Mouse (Mus musculus): ENCODE measurements around the gene Kcnc2. TPM values are rescaled to one million over a fixed set of nuclear protein-coding genes. Genes with fewer than 3 reads are reported as not detected.
"Not testable (repeated sequence)": the region's sequence is repeated elsewhere in the genome, so short reads cannot be mapped to it uniquely, and the experiment has no call there.

Gene Kcnc2
- polyA plus RNA-seq (2015; fragmentation: Nextera tagmentation; extraction: Ambion mirVana), result 1.9 and 2.3 TPM in 2 replicates

- 2% methylated on average over 20 of the region's 20 CpGs for WGBS
- Histone ChIP-seq H3K36me3 (ENCODE audit: poor library complexity, severe bottlenecking) (no peaks in the 10 kb centered on the region), H3K27ac (no peak within 1 kb of the TSS), H3K4me1 (peaks cover 19% of the 10 kb centered on the region), H3K4me3 (peak within 1 kb of the TSS; percentile 57), H3K4me2 (peak within 1 kb of the TSS; percentile 96), H3K27me3 (peaks cover 42% of the 10 kb centered on the region), H3K9me3 (replicated peaks) (no peaks in the 10 kb centered on the region), H3K9ac (peak within 1 kb of the TSS; percentile 74)
- peak; percentile 46 for ATAC-seq
Observed at GRCm38 (mm10) chr10:112270887-112271802, at the start of gene Kcnc2. Kcnc2 (plus strand) TSS chr10:112271121.

- no peaks in the 10 kb centered on the region for H3K36me3 ChIP-seq (ENCODE audit: poor library complexity, severe bottlenecking)
- H3K4me1 ChIP-seq, result no peaks in the 10 kb centered on the region
- no peaks in the 10 kb centered on the region for H3K9me3 ChIP-seq (replicated peaks)
- no peak overlapping the region for H3K9ac ChIP-seq
- no peak overlapping the region for H3K27ac ChIP-seq
- no peaks in the 10 kb centered on the region for H3K27me3 ChIP-seq
- H3K4me2 ChIP-seq, result no peak overlapping the region
- no peak overlapping the region for H3K4me3 ChIP-seq
- no peak for ATAC-seq
- WGBS, result 57% methylated on average over 1 of the region's 1 CpGs
Observed at GRCm38 (mm10) chr10:112227073-112227472, 43.8 kb upstream of the Kcnc2 start.

GRCm38 (mm10) chr10:112229091-112229843 lies 41.7 kb upstream of the Kcnc2 start:
- WGBS, result 33% methylated on average over 6 of the region's 6 CpGs
- not testable (repeated sequence) for H3K27me3 ChIP-seq

GRCm38 (mm10) chr10:112232733-112233132 lies 38.2 kb upstream of the Kcnc2 start:
- H3K4me2 ChIP-seq, result not testable (repeated sequence)

More at GRCm38 (mm10) chr10:112229091-112229843, 41.7 kb upstream of the Kcnc2 start:
- H3K4me1 ChIP-seq; H3K4me3 ChIP-seq; ATAC-seq; H3K9me3 ChIP-seq (replicated peaks); H3K9ac ChIP-seq; H3K27ac ChIP-seq; H3K4me2 ChIP-seq; H3K36me3 ChIP-seq (ENCODE audit: poor library complexity, severe bottlenecking): not testable (repeated sequence)

GRCm38 (mm10) chr10:112235396-112235940 lies 35.5 kb upstream of the Kcnc2 start:
- H3K9me3 ChIP-seq (replicated peaks); H3K36me3 ChIP-seq (ENCODE audit: poor library complexity, severe bottlenecking); H3K27me3 ChIP-seq; H3K27ac ChIP-seq; H3K4me1 ChIP-seq; H3K4me3 ChIP-seq; H3K9ac ChIP-seq; H3K4me2 ChIP-seq: not testable (repeated sequence)
- peak; percentile 82 for ATAC-seq
- 62% methylated on average over 5 of the region's 5 CpGs for WGBS

More at GRCm38 (mm10) chr10:112232733-112233132, 38.2 kb upstream of the Kcnc2 start:
- H3K9ac ChIP-seq; H3K9me3 ChIP-seq (replicated peaks); H3K27me3 ChIP-seq; H3K36me3 ChIP-seq (ENCODE audit: poor library complexity, severe bottlenecking); H3K4me1 ChIP-seq; H3K27ac ChIP-seq; H3K4me3 ChIP-seq: not testable (repeated sequence)
- ATAC-seq, result peak; percentile 37; the same call in 1 of the 2 replicates
- 6% methylated on average over 1 of the region's 1 CpGs for WGBS

- WGBS, result 88% methylated on average over 2 of the region's 2 CpGs
- no peak overlapping the region for H3K4me3 ChIP-seq
- H3K9ac ChIP-seq, result no peak overlapping the region
- no peak overlapping the region for H3K27ac ChIP-seq
- no peak overlapping the region for H3K4me2 ChIP-seq
- no peaks in the 10 kb centered on the region for H3K9me3 ChIP-seq (replicated peaks)
- H3K4me1 ChIP-seq, result no peaks in the 10 kb centered on the region
- no peaks in the 10 kb centered on the region for H3K36me3 ChIP-seq (ENCODE audit: poor library complexity, severe bottlenecking)
- no peak for ATAC-seq
- no peaks in the 10 kb centered on the region for H3K27me3 ChIP-seq
Observed at GRCm38 (mm10) chr10:112248273-112248672, 22.6 kb upstream of the Kcnc2 start.

- no peaks in the 10 kb centered on the region for H3K27me3 ChIP-seq
- no peaks in the 10 kb centered on the region for H3K9me3 ChIP-seq (replicated peaks)
- 79% methylated on average over 3 of the region's 3 CpGs for WGBS
Observed at GRCm38 (mm10) chr10:112263467-112263866, 7.5 kb upstream of the Kcnc2 start.

GRCm38 (mm10) chr10:112269481-112269880 lies 1.4 kb upstream of the Kcnc2 start:
- peak overlapping the region; percentile 96 for H3K4me2 ChIP-seq
- ATAC-seq, result no peak
- H3K4me3 ChIP-seq, result peak overlapping the region; percentile 57
- H3K9me3 ChIP-seq (replicated peaks), result no peaks in the 10 kb centered on the region
- 69% methylated on average over 3 of the region's 3 CpGs for WGBS
- no peaks in the 10 kb centered on the region for H3K36me3 ChIP-seq (ENCODE audit: poor library complexity, severe bottlenecking)
- no peak overlapping the region for H3K9ac ChIP-seq
- peaks cover 19% of the 10 kb centered on the region for H3K4me1 ChIP-seq
- peaks cover 42% of the 10 kb centered on the region for H3K27me3 ChIP-seq
- H3K27ac ChIP-seq, result no peak overlapping the region

More at GRCm38 (mm10) chr10:112263467-112263866, 7.5 kb upstream of the Kcnc2 start:
- Histone ChIP-seq H3K27ac (no peak overlapping the region), H3K4me3 (no peak overlapping the region), H3K9ac (no peak overlapping the region), H3K4me2 (no peak overlapping the region), H3K36me3 (ENCODE audit: poor library complexity, severe bottlenecking) (no peaks in the 10 kb centered on the region), H3K4me1 (no peaks in the 10 kb centered on the region)
- ATAC-seq, result no peak

- ATAC-seq, result peak; percentile 78
- Histone ChIP-seq H3K9me3 (replicated peaks) (no peaks in the 10 kb centered on the region), H3K27me3 (peaks cover 42% of the 10 kb centered on the region), H3K4me2 (peak overlapping the region; percentile 96), H3K36me3 (ENCODE audit: poor library complexity, severe bottlenecking) (no peaks in the 10 kb centered on the region), H3K4me1 (peaks cover 19% of the 10 kb centered on the region), H3K27ac (no peak overlapping the region), H3K4me3 (peak overlapping the region; percentile 57), H3K9ac (peak overlapping the region; percentile 74)
- WGBS, result 2% methylated on average over 39 of the region's 43 CpGs
Observed at GRCm38 (mm10) chr10:112269939-112270781, 761 bp upstream of the Kcnc2 start.

- under 1% methylated on average over 36 of the region's 36 CpGs for WGBS
- Histone ChIP-seq H3K27ac (no peak overlapping the region), H3K4me1 (peaks cover 19% of the 10 kb centered on the region), H3K27me3 (peaks cover 42% of the 10 kb centered on the region), H3K9me3 (replicated peaks) (no peaks in the 10 kb centered on the region), H3K4me2 (peak overlapping the region; percentile 96), H3K4me3 (peak overlapping the region; percentile 57), H3K9ac (peak overlapping the region; percentile 74), H3K36me3 (ENCODE audit: poor library complexity, severe bottlenecking) (no peaks in the 10 kb centered on the region)
- peak; percentile 63 for ATAC-seq
Observed at GRCm38 (mm10) chr10:112271803-112272165, 863 bp downstream of the Kcnc2 start.

- H3K4me1 ChIP-seq, result peaks cover 19% of the 10 kb centered on the region
- peaks cover 42% of the 10 kb centered on the region for H3K27me3 ChIP-seq
- H3K36me3 ChIP-seq (ENCODE audit: poor library complexity, severe bottlenecking), result no peaks in the 10 kb centered on the region
- 8% methylated on average over 14 of the region's 14 CpGs for WGBS
- peak overlapping the region; percentile 74 for H3K9ac ChIP-seq
- peak overlapping the region; percentile 96 for H3K4me2 ChIP-seq
- no peak for ATAC-seq
- no peaks in the 10 kb centered on the region for H3K9me3 ChIP-seq (replicated peaks)
- H3K4me3 ChIP-seq, result peak overlapping the region; percentile 57
- H3K27ac ChIP-seq, result no peak overlapping the region
Observed at GRCm38 (mm10) chr10:112272171-112272570, 1.2 kb downstream of the Kcnc2 start.

All from forebrain, embryonic 13.5 days (tissue).